Mouse (Mus musculus) hindbrain, embryonic 10.5 days (tissue): ENCODE results near the gene Lmntd1. TPM values are rescaled to one million over a fixed set of nuclear protein-coding genes. Genes with fewer than 3 reads are reported as not detected.
A peak's percentile ranks its signal among the peaks of the same experiment; 100 is the strongest.

Experiments used
- DNase-seq: peaks from one replicate; pipeline ENCODE4 v3.0.0-alpha.2; 2017; ENCODE audit warnings: low spot score
- H3K27ac ChIP-seq: fragments of 300-500 bp; sonication (generic); 2 replicates; pipeline ENCODE4 v1.5.1; 2016; ENCODE audit warnings: mild to moderate bottlenecking, moderate library complexity
- H3K27me3 ChIP-seq: fragments of 300-500 bp; sonication (generic); 2 replicates; pipeline ENCODE4 v1.6.1; 2016; ENCODE audit warnings: mild to moderate bottlenecking; ENCODE audit not compliant: poor library complexity, insufficient read depth, severe bottlenecking
- H3K36me3 ChIP-seq: fragments of 300-500 bp; sonication (generic); 2 replicates; pipeline ENCODE4 v1.6.1; 2016; ENCODE audit warnings: mild to moderate bottlenecking, moderate library complexity
- H3K4me1 ChIP-seq: fragments of 300-500 bp; sonication (generic); replicated peaks from 2 replicates; pipeline ENCODE4 v1.6.1; 2016; ENCODE audit warnings: mild to moderate bottlenecking
- H3K4me3 ChIP-seq: fragments of 300-500 bp; sonication (generic); 2 replicates; pipeline ENCODE4 v1.5.1; 2016; ENCODE audit warnings: mild to moderate bottlenecking, moderate library complexity
- H3K9me3 ChIP-seq: fragments of 300-500 bp; sonication (generic); 2 replicates; pipeline ENCODE4 v1.6.1; 2016; ENCODE audit warnings: mild to moderate bottlenecking, moderate library complexity
- WGBS: fragments of 180-500 bp; shearing (Covaris S2); methylation state at CpG from one replicate; pipeline ENCODE4 v1.1.7; 2016; 5-methylcytosine and 5-hydroxymethylcytosine counted together
- polyA plus RNA-seq: library from polyadenylated mRNA; unstranded; fragments of >200 nt; fragmentation: Nextera tagmentation; extraction: Ambion mirVana; gene quantifications from 2 replicates; pipeline ENCODE4 v1.2.1, GENCODE M21; 2016

Lmntd1 gene
- polyA plus RNA-seq, 1 experiment from 2014 or later = 0.31 TPM

GRCm38 (mm10) chr6:145499574-145500546 is 114.3 kb downstream of the Lmntd1 start:
- no peaks in the 10 kb centered on the region for H3K27me3 ChIP-seq
- DNase-seq = no peak
- H3K27ac ChIP-seq = no peak overlapping the region
- no peak overlapping the region for H3K4me3 ChIP-seq
- H3K36me3 ChIP-seq = no peaks in the 10 kb centered on the region
- 85% methylated on average over 19 of the region's 19 CpGs for WGBS
- no peaks in the 10 kb centered on the region for H3K4me1 ChIP-seq
- no peaks in the 10 kb centered on the region; the same call in 1 of the 2 replicates for H3K9me3 ChIP-seq

- H3K27ac ChIP-seq = no peak overlapping the region
- no peaks in the 10 kb centered on the region for H3K36me3 ChIP-seq
- WGBS = 93% methylated on average over 7 of the region's 7 CpGs
- DNase-seq = no peak
- no peak overlapping the region for H3K4me3 ChIP-seq
- no peaks in the 10 kb centered on the region for H3K9me3 ChIP-seq
- no peaks in the 10 kb centered on the region for H3K27me3 ChIP-seq
- no peaks in the 10 kb centered on the region for H3K4me1 ChIP-seq
These were observed 118.4 kb downstream of the Lmntd1 start for GRCm38 (mm10) chr6:145495731-145496130.

- WGBS = 84% methylated on average over 2 of the region's 2 CpGs
- no peak overlapping the region for H3K4me3 ChIP-seq
- no peak for DNase-seq
- H3K36me3 ChIP-seq = no peaks in the 10 kb centered on the region
- H3K9me3 ChIP-seq = no peaks in the 10 kb centered on the region
- H3K4me1 ChIP-seq = peaks cover 18% of the 10 kb centered on the region
- H3K27ac ChIP-seq = no peak overlapping the region
- no peaks in the 10 kb centered on the region for H3K27me3 ChIP-seq
These were observed 125.9 kb downstream of the Lmntd1 start for GRCm38 (mm10) chr6:145488251-145488650.

GRCm38 (mm10) chr6:145485986-145486605 is 128.0 kb downstream of the Lmntd1 start:
- peak; percentile 17 for DNase-seq

GRCm38 (mm10) chr6:145483318-145483674 is 130.8 kb downstream of the Lmntd1 start:
- no peak for DNase-seq

More at GRCm38 (mm10) chr6:145485986-145486605, 128.0 kb downstream of the Lmntd1 start:
- Histone ChIP-seq H3K4me3 (no peak overlapping the region), H3K36me3 (no peaks in the 10 kb centered on the region), H3K4me1 (peaks cover 36% of the 10 kb centered on the region), H3K27me3 (no peaks in the 10 kb centered on the region), H3K9me3 (no peaks in the 10 kb centered on the region), H3K27ac (no peak overlapping the region)
- 62% methylated on average over 12 of the region's 12 CpGs for WGBS

GRCm38 (mm10) chr6:145482656-145483317 is 131.3 kb downstream of the Lmntd1 start:
- WGBS = 84% methylated on average over 17 of the region's 17 CpGs
- Histone ChIP-seq H3K4me3 (no peak overlapping the region), H3K36me3 (no peaks in the 10 kb centered on the region), H3K9me3 (no peaks in the 10 kb centered on the region), H3K27ac (peak overlapping the region; percentile 30; the same call in 1 of the 2 replicates), H3K4me1 (peaks cover 44% of the 10 kb centered on the region), H3K27me3 (peaks cover 5% of the 10 kb centered on the region; the same call in 1 of the 2 replicates)
- DNase-seq = no peak

More at GRCm38 (mm10) chr6:145483318-145483674, 130.8 kb downstream of the Lmntd1 start:
- H3K9me3 ChIP-seq = no peaks in the 10 kb centered on the region
- H3K4me3 ChIP-seq = no peak overlapping the region
- H3K27me3 ChIP-seq = peaks cover 5% of the 10 kb centered on the region; the same call in 1 of the 2 replicates
- no peak overlapping the region for H3K27ac ChIP-seq
- no peaks in the 10 kb centered on the region for H3K36me3 ChIP-seq
- peaks cover 43% of the 10 kb centered on the region for H3K4me1 ChIP-seq
- 86% methylated on average over 5 of the region's 5 CpGs for WGBS

GRCm38 (mm10) chr6:145481938-145482337 is 132.2 kb downstream of the Lmntd1 start:
- Histone ChIP-seq H3K9me3 (no peaks in the 10 kb centered on the region), H3K27ac (peak overlapping the region; percentile 1; the same call in 1 of the 2 replicates), H3K27me3 (peaks cover 5% of the 10 kb centered on the region; the same call in 1 of the 2 replicates), H3K4me1 (peaks cover 49% of the 10 kb centered on the region), H3K36me3 (no peaks in the 10 kb centered on the region), H3K4me3 (no peak overlapping the region)
- WGBS = 38% methylated on average over 15 of the region's 15 CpGs
- peak; percentile 38 for DNase-seq

- DNase-seq = no peak
- WGBS = 70% methylated on average over 4 of the region's 4 CpGs
- Histone ChIP-seq H3K27ac (0 out of 2 replicates have a peak overlapping the region, but pooled peaks have one; percentile 0), H3K9me3 (no peaks in the 10 kb centered on the region), H3K36me3 (no peaks in the 10 kb centered on the region), H3K4me3 (no peak overlapping the region), H3K27me3 (peaks cover 5% of the 10 kb centered on the region; the same call in 1 of the 2 replicates), H3K4me1 (peaks cover 38% of the 10 kb centered on the region)
These were observed 135.3 kb downstream of the Lmntd1 start for GRCm38 (mm10) chr6:145478821-145479271.

- 62% methylated on average over 10 of the region's 10 CpGs for WGBS
- Histone ChIP-seq H3K9me3 (no peaks in the 10 kb centered on the region), H3K27me3 (peaks cover 5% of the 10 kb centered on the region; the same call in 1 of the 2 replicates), H3K4me1 (peaks cover 28% of the 10 kb centered on the region), H3K36me3 (no peaks in the 10 kb centered on the region), H3K4me3 (no peak overlapping the region), H3K27ac (no peak overlapping the region)
- DNase-seq = no peak
These were observed 136.7 kb downstream of the Lmntd1 start for GRCm38 (mm10) chr6:145477367-145477905.

GRCm38 (mm10) chr6:145471638-145472247 is 142.4 kb downstream of the Lmntd1 start:
- H3K27ac ChIP-seq = no peak overlapping the region
- H3K27me3 ChIP-seq = no peaks in the 10 kb centered on the region
- H3K4me1 ChIP-seq = peaks cover 5% of the 10 kb centered on the region; the same call in 1 of the 2 replicates
- no peak for DNase-seq
- no peaks in the 10 kb centered on the region for H3K9me3 ChIP-seq
- H3K4me3 ChIP-seq = no peak overlapping the region
- H3K36me3 ChIP-seq = no peaks in the 10 kb centered on the region
- WGBS = 85% methylated on average over 11 of the region's 11 CpGs

- H3K9me3 ChIP-seq = no peaks in the 10 kb centered on the region
- 84% methylated on average over 8 of the region's 8 CpGs for WGBS
- H3K36me3 ChIP-seq = no peaks in the 10 kb centered on the region
- no peak overlapping the region for H3K27ac ChIP-seq
- H3K27me3 ChIP-seq = no peaks in the 10 kb centered on the region
- DNase-seq = no peak
- no peak overlapping the region for H3K4me3 ChIP-seq
- no peaks in the 10 kb centered on the region for H3K4me1 ChIP-seq
These were observed 144.7 kb downstream of the Lmntd1 start for GRCm38 (mm10) chr6:145469260-145469943.
